Mouse (Mus musculus): ENCODE results near the gene Gm813. TPM values are rescaled to one million over a fixed set of nuclear protein-coding genes. Genes with fewer than 3 reads are reported as not detected.
"Not testable (repeated sequence)": the region's sequence is repeated elsewhere in the genome, so short reads cannot be mapped to it uniquely, and the experiment has no call there.

Gene Gm813
- not detected in 2 replicates for total RNA-seq (2014; rRNA removed; ENCODE audit: low replicate concordance)
- polyA plus RNA-seq (2015; fragmentation: Nextera tagmentation; extraction: Ambion mirVana) = not detected in 2 replicates

DNA sequence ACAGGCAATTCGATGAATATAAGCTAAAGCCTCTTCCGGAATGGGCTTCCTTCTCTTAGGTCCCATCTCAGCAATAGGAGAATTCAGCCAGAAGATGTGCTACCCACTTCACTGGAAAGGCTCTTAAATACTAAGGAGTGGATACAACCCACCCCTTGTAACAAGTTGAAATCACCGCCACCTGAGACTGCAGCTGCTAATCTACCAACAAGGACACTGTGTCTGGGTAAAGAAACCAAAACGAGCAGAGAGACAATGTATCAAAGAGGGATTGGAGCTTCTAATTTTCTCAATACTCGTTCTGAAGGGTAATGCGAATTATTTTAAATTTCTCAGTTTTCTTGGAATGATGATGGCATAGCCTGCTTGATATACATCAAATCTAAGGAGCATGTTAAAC, at the start of gene Gm813:
Gm813 (minus strand) TSS at position 101 of the 400 bp plus-strand sequence.
- Histone ChIP-seq H3K9me3 (replicated peaks; ENCODE audit: control insufficient read depth, low read length) (no peaks in the 10 kb centered on the region), H3K4me1 (ENCODE audit: control insufficient read depth, insufficient read depth) (no peaks in the 10 kb centered on the region), H3K27me3 (ENCODE audit: control insufficient read depth, insufficient read depth, low read length) (no peaks in the 10 kb centered on the region), H3K4me2 (ENCODE audit: low read depth, low read length) (no peak within 1 kb of the TSS), H3K27ac (ENCODE audit: low read depth) (no peak within 1 kb of the TSS), H3K4me3 (ENCODE audit: low read depth, low read length) (no peak within 1 kb of the TSS), H3K36me3 (replicated peaks; ENCODE audit: control insufficient read depth, insufficient read depth, low read length) (no peaks in the 10 kb centered on the region), H3K9ac (replicated peaks; ENCODE audit: low read depth, low read length) (no peak within 1 kb of the TSS)
- DNase-seq (ENCODE audit: low spot score) (no peak), ATAC-seq (ENCODE audit: insufficient read depth, low read depth) (no peak)
- TF ChIP-seq CTCF (IDR thresholded peaks at IDR 0.05; ENCODE audit: low read depth) = no peak
- no peak for TF ChIP-seq EP300 (IDR thresholded peaks at IDR 0.05; ENCODE audit: low read depth)
- WGBS = 86% methylated on average over 6 of the region's 6 CpGs

DNA sequence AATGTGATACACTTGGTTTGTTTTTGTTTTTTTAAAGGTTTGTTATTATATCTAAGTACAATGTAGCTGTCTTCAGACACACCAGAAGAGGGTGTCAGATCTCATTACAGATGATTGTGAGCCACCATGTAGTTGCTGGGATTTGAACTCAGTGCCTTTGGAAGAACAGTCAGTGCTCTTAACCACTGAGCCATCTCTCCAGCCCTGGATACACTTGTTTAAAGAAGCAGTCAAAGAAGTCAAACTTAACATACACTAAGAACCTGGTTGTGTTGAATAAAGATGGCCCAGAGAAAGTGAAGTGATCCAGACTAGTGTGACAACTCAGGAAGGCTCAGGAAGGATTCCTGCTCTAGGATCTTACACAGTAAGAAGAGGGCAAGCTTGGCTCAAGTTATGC, 48.4 kb upstream of the Gm813 start:
- not testable (repeated sequence) for H3K9ac ChIP-seq (replicated peaks; ENCODE audit: low read depth, low read length); H3K27me3 ChIP-seq (ENCODE audit: control insufficient read depth, insufficient read depth, low read length); DNase-seq (ENCODE audit: low spot score); H3K4me1 ChIP-seq (ENCODE audit: control insufficient read depth, insufficient read depth); H3K4me3 ChIP-seq (ENCODE audit: low read depth, low read length); H3K9me3 ChIP-seq (replicated peaks; ENCODE audit: control insufficient read depth, low read length); H3K27ac ChIP-seq (ENCODE audit: low read depth); H3K36me3 ChIP-seq (replicated peaks; ENCODE audit: control insufficient read depth, insufficient read depth, low read length); ATAC-seq (ENCODE audit: insufficient read depth, low read depth); H3K4me2 ChIP-seq (ENCODE audit: low read depth, low read length)

DNA sequence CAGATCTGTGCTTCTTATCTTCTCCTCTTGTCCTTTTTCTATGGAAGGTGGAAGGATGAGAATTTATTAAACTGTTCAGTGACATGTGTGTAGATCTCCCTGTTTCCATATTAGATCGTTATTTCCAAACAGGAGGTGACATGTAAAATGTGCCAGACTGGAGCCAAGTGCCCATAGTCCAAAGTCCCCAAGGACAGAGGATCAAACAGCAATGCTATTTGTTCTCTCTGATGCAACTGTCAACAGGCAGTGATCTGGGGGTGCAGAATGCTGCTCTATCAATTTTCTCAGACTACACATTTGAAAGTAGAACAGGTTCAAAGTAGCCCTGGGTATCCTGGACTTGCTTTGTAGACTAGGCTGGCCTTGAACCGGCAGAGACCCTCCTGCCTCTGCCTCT, 47.0 kb upstream of the Gm813 start:
- Histone ChIP-seq H3K9ac (replicated peaks; ENCODE audit: low read depth, low read length) (no peak overlapping the region), H3K9me3 (replicated peaks; ENCODE audit: control insufficient read depth, low read length) (no peaks in the 10 kb centered on the region), H3K36me3 (replicated peaks; ENCODE audit: control insufficient read depth, insufficient read depth, low read length) (no peaks in the 10 kb centered on the region), H3K4me3 (ENCODE audit: low read depth, low read length) (no peak overlapping the region), H3K27ac (ENCODE audit: low read depth) (no peak overlapping the region), H3K4me2 (ENCODE audit: low read depth, low read length) (no peak overlapping the region), H3K27me3 (ENCODE audit: control insufficient read depth, insufficient read depth, low read length) (no peaks in the 10 kb centered on the region), H3K4me1 (ENCODE audit: control insufficient read depth, insufficient read depth) (no peaks in the 10 kb centered on the region)
- ATAC-seq (ENCODE audit: insufficient read depth, low read depth) (no peak), DNase-seq (ENCODE audit: low spot score) (no peak)
- 80% methylated on average over 2 of the region's 2 CpGs for WGBS
- no peak for TF ChIP-seq CTCF (IDR thresholded peaks at IDR 0.05; ENCODE audit: low read depth)
- TF ChIP-seq EP300 (IDR thresholded peaks at IDR 0.05; ENCODE audit: low read depth) = no peak

DNA sequence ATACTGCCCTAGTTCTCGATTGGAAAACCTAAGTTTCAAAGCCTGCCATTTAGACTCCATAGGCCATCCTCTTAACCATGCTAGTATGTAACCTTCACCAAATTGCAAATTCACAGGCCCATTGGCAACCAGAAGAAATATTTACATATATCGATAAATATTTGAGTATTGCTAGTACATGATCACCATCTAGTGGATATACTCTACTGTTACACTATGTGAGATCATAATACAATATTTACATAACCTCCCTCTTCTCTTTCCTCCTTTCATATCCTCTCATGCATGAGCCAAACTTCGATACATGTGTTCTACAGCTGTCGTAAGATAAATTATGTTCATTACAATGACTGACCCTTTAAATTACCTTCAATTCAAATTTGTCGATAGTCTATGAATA, 46.2 kb upstream of the Gm813 start:
- Histone ChIP-seq H3K27me3 (ENCODE audit: control insufficient read depth, insufficient read depth, low read length) (no peaks in the 10 kb centered on the region), H3K36me3 (replicated peaks; ENCODE audit: control insufficient read depth, insufficient read depth, low read length) (no peaks in the 10 kb centered on the region), H3K4me3 (ENCODE audit: low read depth, low read length) (no peak overlapping the region), H3K9me3 (replicated peaks; ENCODE audit: control insufficient read depth, low read length) (no peaks in the 10 kb centered on the region), H3K4me1 (ENCODE audit: control insufficient read depth, insufficient read depth) (no peaks in the 10 kb centered on the region), H3K9ac (replicated peaks; ENCODE audit: low read depth, low read length) (no peak overlapping the region), H3K4me2 (ENCODE audit: low read depth, low read length) (no peak overlapping the region), H3K27ac (ENCODE audit: low read depth) (no peak overlapping the region)
- no peak for TF ChIP-seq EP300 (IDR thresholded peaks at IDR 0.05; ENCODE audit: low read depth)
- peak; percentile 53 for TF ChIP-seq CTCF (IDR thresholded peaks at IDR 0.05; ENCODE audit: low read depth)
- ATAC-seq (ENCODE audit: insufficient read depth, low read depth) (no peak), DNase-seq (ENCODE audit: low spot score) (peak; percentile 52)
- 58% methylated on average over 5 of the region's 5 CpGs for WGBS

DNA sequence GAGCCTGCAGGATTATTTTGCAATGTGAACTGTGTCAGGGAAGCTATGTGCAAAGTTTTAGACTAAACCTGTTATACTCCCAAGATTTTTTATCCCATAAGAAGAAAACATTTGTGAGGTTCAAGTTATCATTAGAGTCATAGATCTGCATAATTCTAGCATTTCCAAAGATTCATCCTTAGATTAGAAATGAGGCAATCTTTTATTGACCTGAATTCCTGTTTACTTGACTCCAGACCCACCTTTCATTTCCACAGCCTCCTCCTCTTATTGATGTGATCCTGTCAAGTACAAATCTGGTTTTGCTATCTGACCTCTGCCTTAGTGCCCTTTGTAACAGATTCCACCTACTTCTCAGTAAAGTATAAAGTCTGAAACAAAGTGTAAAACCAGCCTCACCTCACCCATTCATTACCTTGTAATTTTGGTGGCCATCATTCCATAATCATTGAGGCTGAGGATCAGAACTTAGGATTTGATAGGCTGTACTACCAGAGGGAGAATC, 45.6 kb upstream of the Gm813 start:
- H3K27me3 ChIP-seq (ENCODE audit: control insufficient read depth, insufficient read depth, low read length) = no peaks in the 10 kb centered on the region
- no peak for DNase-seq (ENCODE audit: low spot score)
- TF ChIP-seq CTCF (IDR thresholded peaks at IDR 0.05; ENCODE audit: low read depth) (no peak), EP300 (IDR thresholded peaks at IDR 0.05; ENCODE audit: low read depth) (no peak)
- H3K36me3 ChIP-seq (replicated peaks; ENCODE audit: control insufficient read depth, insufficient read depth, low read length) = no peaks in the 10 kb centered on the region
- ATAC-seq (ENCODE audit: insufficient read depth, low read depth) = no peak
- H3K4me3 ChIP-seq (ENCODE audit: low read depth, low read length) = no peak overlapping the region
- no peak overlapping the region for H3K9ac ChIP-seq (replicated peaks; ENCODE audit: low read depth, low read length)
- H3K4me1 ChIP-seq (ENCODE audit: control insufficient read depth, insufficient read depth) = no peaks in the 10 kb centered on the region
- H3K4me2 ChIP-seq (ENCODE audit: low read depth, low read length) = no peak overlapping the region
- H3K9me3 ChIP-seq (replicated peaks; ENCODE audit: control insufficient read depth, low read length) = no peaks in the 10 kb centered on the region
- no peak overlapping the region for H3K27ac ChIP-seq (ENCODE audit: low read depth)

DNA sequence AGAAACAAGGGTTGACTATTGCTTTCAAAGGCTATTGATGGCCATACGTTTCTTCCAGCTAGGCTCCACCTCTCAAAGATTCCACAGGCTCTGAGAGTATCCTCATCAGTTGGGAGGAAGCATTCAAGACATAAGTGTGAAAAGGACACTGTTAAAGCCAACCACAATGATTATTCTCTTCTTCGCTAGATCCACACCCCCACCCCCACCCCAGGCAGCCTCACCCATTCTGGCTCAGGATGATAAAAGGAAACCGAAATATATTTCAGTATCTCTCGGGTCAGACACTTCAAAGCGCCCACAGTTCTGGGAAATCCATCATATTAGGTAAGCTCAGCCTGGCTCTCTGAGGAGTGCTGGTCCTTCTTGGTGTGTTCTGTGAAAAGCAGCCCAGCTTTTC, 45.0 kb upstream of the Gm813 start:
- Histone ChIP-seq H3K4me1 (ENCODE audit: control insufficient read depth, insufficient read depth) (no peaks in the 10 kb centered on the region), H3K4me2 (ENCODE audit: low read depth, low read length) (no peak overlapping the region), H3K36me3 (replicated peaks; ENCODE audit: control insufficient read depth, insufficient read depth, low read length) (no peaks in the 10 kb centered on the region), H3K27me3 (ENCODE audit: control insufficient read depth, insufficient read depth, low read length) (no peaks in the 10 kb centered on the region), H3K9ac (replicated peaks; ENCODE audit: low read depth, low read length) (no peak overlapping the region), H3K9me3 (replicated peaks; ENCODE audit: control insufficient read depth, low read length) (no peaks in the 10 kb centered on the region), H3K4me3 (ENCODE audit: low read depth, low read length) (no peak overlapping the region), H3K27ac (ENCODE audit: low read depth) (no peak overlapping the region)
- 61% methylated on average over 5 of the region's 5 CpGs for WGBS
- TF ChIP-seq EP300 (IDR thresholded peaks at IDR 0.05; ENCODE audit: low read depth) = no peak
- no peak for TF ChIP-seq CTCF (IDR thresholded peaks at IDR 0.05; ENCODE audit: low read depth)
- DNase-seq (ENCODE audit: low spot score) (no peak), ATAC-seq (ENCODE audit: insufficient read depth, low read depth) (no peak)
